Mouse (Mus musculus): ENCODE results near the gene Stxbp4. TPM values are rescaled to one million over a fixed set of nuclear protein-coding genes. Genes with fewer than 3 reads are reported as not detected.

The Stxbp4 gene
- total and polyA plus RNA-seq, 3 experiments: 4.0 to 4.9 TPM; not detected in 1

DNA sequence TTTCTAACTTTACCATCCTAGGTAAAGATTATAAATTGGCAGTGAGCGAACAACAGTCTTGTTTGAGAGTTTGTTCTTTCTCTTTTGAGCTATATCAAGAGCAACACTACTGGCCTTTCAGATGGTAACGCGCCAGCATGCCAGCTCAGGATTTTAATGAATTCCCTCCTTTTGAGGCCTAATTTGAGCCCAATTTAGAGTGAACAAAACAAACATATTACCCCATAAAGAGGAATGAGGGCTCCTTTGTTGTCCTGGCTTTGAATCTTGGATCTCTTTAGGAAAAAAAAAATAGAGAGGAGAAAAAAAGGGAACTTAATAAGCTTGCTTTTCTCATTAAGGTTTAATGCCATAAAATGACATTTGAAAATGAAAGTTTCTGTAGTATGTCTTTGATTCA, 197.0 kb downstream of the Stxbp4 start:
- Histone ChIP-seq H3K4me3 (ENCODE audit: control insufficient read depth in 1 of 2, insufficient read depth in 1 of 2, low read depth in 2 of 2, low read length in 2 of 2) (no peak overlapping the region), H3K27me3 (ENCODE audit: control insufficient read depth in 1 of 2, insufficient read depth in 2 of 2, low read length in 2 of 2) (no peaks in the 10 kb centered on the region), H3K36me3 (ENCODE audit: control insufficient read depth in 1 of 2, insufficient read depth in 2 of 2, low read length in 2 of 2) (no peaks in the 10 kb centered on the region), H3K79me2 (ENCODE audit: control insufficient read depth, insufficient read depth, low read length, poor library complexity) (no peaks in the 10 kb centered on the region), H3K27ac (ENCODE audit: control insufficient read depth, low read depth, low read length) (no peak overlapping the region), H3K4me1 (ENCODE audit: control insufficient read depth in 1 of 2, insufficient read depth in 2 of 2, low read length in 2 of 2) (no peaks in the 10 kb centered on the region), H3K9me3 (replicated peaks; ENCODE audit: insufficient read depth, low read length) (no peaks in the 10 kb centered on the region), H3K9ac (ENCODE audit: control insufficient read depth, low read depth, low read length, poor library complexity, severe bottlenecking) (no peak overlapping the region)
- DNase-seq (ENCODE audit: low read depth, low spot score): no peak
- TF ChIP-seq MAFK (IDR thresholded peaks at IDR 0.05; ENCODE audit: borderline replicate concordance, low read depth, low read length) (no peak), MAZ (IDR thresholded peaks at IDR 0.05; ENCODE audit: low read depth, low read length) (no peak), POLR2A (IDR thresholded peaks at IDR 0.05; ENCODE audit: control insufficient read depth in 1 of 2, insufficient read depth in 1 of 2, low read depth in 1 of 2, low read length in 2 of 2, poor library complexity in 1 of 2) (no peak), CHD2 (IDR thresholded peaks at IDR 0.05; ENCODE audit: low read length) (no peak), GABPA (IDR thresholded peaks at IDR 0.05; ENCODE audit: low read depth, low read length) (no peak), TAL1 (IDR thresholded peaks at IDR 0.05; ENCODE audit: low read length) (no peak), KAT2A (conservative IDR thresholded peaks at IDR 0.05; ENCODE audit: low read depth, low read length) (no peak), RCOR1 (IDR thresholded peaks at IDR 0.05; ENCODE audit: low read depth, low read length) (no peak), TBP (IDR thresholded peaks at IDR 0.05; ENCODE audit: low read depth, low read length) (no peak), USF2 (IDR thresholded peaks at IDR 0.05; ENCODE audit: borderline replicate concordance in 1 of 2, insufficient read depth in 1 of 2, low read depth in 1 of 2, low read length in 2 of 2) (no peak), ELF1 (IDR thresholded peaks at IDR 0.05; ENCODE audit: low read depth, low read length) (no peak), USF1 (IDR thresholded peaks at IDR 0.05; ENCODE audit: low read depth, low read length) (no peak), JUND (IDR thresholded peaks at IDR 0.05; ENCODE audit: low read depth, low read length) (no peak), UBTF (IDR thresholded peaks at IDR 0.05; ENCODE audit: borderline replicate concordance, insufficient read depth, low read depth, low read length) (no peak), ZKSCAN1 (IDR thresholded peaks at IDR 0.05; ENCODE audit: low read depth, low read length) (no peak)

DNA sequence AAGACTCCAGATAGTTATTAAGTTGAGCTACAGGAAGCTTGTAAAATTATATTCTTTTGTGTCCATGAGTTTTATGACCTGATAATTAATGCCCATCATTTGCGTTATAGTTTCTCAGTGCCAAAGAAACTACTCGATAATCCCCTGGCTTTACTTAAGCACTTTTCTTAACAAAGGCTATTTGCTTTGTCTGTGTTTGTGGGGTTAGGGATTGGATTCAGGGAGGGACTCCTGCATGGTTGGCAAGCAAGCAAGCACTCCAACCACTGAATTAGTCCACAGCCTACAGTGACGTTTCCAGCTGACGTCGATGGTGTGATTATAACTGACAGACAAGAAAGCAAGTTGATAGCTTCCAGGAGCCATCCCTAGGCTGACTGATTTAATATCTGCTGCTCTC, 199.1 kb downstream of the Stxbp4 start:
- H3K36me3 ChIP-seq (ENCODE audit: control insufficient read depth in 1 of 2, insufficient read depth in 2 of 2, low read length in 2 of 2): no peaks in the 10 kb centered on the region
- no peaks in the 10 kb centered on the region for H3K4me1 ChIP-seq (ENCODE audit: control insufficient read depth in 1 of 2, insufficient read depth in 2 of 2, low read length in 2 of 2)
- DNase-seq (ENCODE audit: low read depth, low spot score): no peak
- no peaks in the 10 kb centered on the region for H3K27me3 ChIP-seq (ENCODE audit: control insufficient read depth in 1 of 2, insufficient read depth in 2 of 2, low read length in 2 of 2)
- H3K79me2 ChIP-seq (ENCODE audit: control insufficient read depth, insufficient read depth, low read length, poor library complexity): no peaks in the 10 kb centered on the region
- no peak overlapping the region for H3K9ac ChIP-seq (ENCODE audit: control insufficient read depth, low read depth, low read length, poor library complexity, severe bottlenecking)
- no peak overlapping the region for H3K27ac ChIP-seq (ENCODE audit: control insufficient read depth, low read depth, low read length)
- H3K4me3 ChIP-seq (ENCODE audit: control insufficient read depth in 1 of 2, insufficient read depth in 1 of 2, low read depth in 2 of 2, low read length in 2 of 2): no peak overlapping the region
- no peak for TF ChIP-seq UBTF (IDR thresholded peaks at IDR 0.05; ENCODE audit: borderline replicate concordance, insufficient read depth, low read depth, low read length)
- TF ChIP-seq GABPA (IDR thresholded peaks at IDR 0.05; ENCODE audit: low read depth, low read length): no peak
- TF ChIP-seq POLR2AphosphoS2 (IDR thresholded peaks at IDR 0.05; ENCODE audit: low read length): no peak
- no peak for TF ChIP-seq ZKSCAN1 (IDR thresholded peaks at IDR 0.05; ENCODE audit: low read depth, low read length)
- TF ChIP-seq MAX (IDR thresholded peaks at IDR 0.05; ENCODE audit: low read length): no peak
- no peak for TF ChIP-seq MAZ (IDR thresholded peaks at IDR 0.05; ENCODE audit: low read depth, low read length)
- TF ChIP-seq TCF12 (IDR thresholded peaks at IDR 0.05; ENCODE audit: low read depth, low read length): no peak
- no peak for TF ChIP-seq SIN3A (IDR thresholded peaks at IDR 0.05; ENCODE audit: low read length)
- no peak for TF ChIP-seq ELF1 (IDR thresholded peaks at IDR 0.05; ENCODE audit: low read depth, low read length)
- TF ChIP-seq BHLHE40 (IDR thresholded peaks at IDR 0.05; ENCODE audit: borderline replicate concordance, low read depth, low read length): no peak
- no peak for TF ChIP-seq MYC (IDR thresholded peaks at IDR 0.05; ENCODE audit: low read depth, low read length)
- TF ChIP-seq CHD2 (IDR thresholded peaks at IDR 0.05; ENCODE audit: low read length): no peak
- TF ChIP-seq TBP (IDR thresholded peaks at IDR 0.05; ENCODE audit: low read depth, low read length): no peak
- no peak for TF ChIP-seq ZMIZ1 (IDR thresholded peaks at IDR 0.05; ENCODE audit: low read depth, low read length)
- TF ChIP-seq POLR2A (IDR thresholded peaks at IDR 0.05; ENCODE audit: control insufficient read depth in 1 of 2, insufficient read depth in 1 of 2, low read depth in 1 of 2, low read length in 2 of 2, poor library complexity in 1 of 2): no peak
- TF ChIP-seq SMC3 (IDR thresholded peaks at IDR 0.05; ENCODE audit: low read depth, low read length): no peak
- H3K9me3 ChIP-seq (replicated peaks; ENCODE audit: insufficient read depth, low read length): no peaks in the 10 kb centered on the region

All from MEL (cell line).